Mouse (Mus musculus): ENCODE measurements around the gene Bod1. TPM values are rescaled to one million over a fixed set of nuclear protein-coding genes. Genes with fewer than 3 reads are reported as not detected.

The Bod1 gene
- total RNA-seq (2014; rRNA removed) = 33.4 and 36.8 TPM in 2 replicates
- polyA plus RNA-seq (2012; rRNA removed) = 27.8 and 34.4 TPM in 2 replicates

GRCm38 (mm10) chr11:31671354-31672169 is at the start of gene Bod1:
Bod1 (minus strand) TSS chr11:31671885.
- Histone ChIP-seq H3K9ac (ENCODE audit: low read depth, low read length) (peak within 1 kb of the TSS; percentile 97), H3K27me3 (ENCODE audit: control insufficient read depth, insufficient read depth, low read length) (no peaks in the 10 kb centered on the region), H3K36me3 (ENCODE audit: control insufficient read depth, insufficient read depth, low read length) (peaks cover 6% of the 10 kb centered on the region; the same call in 1 of the 2 replicates), H3K79me2 (ENCODE audit: control insufficient read depth, insufficient read depth, low read length) (peaks cover 5% of the 10 kb centered on the region; the same call in 1 of the 2 replicates), H3K27ac (replicated peaks; ENCODE audit: insufficient read depth, low read depth, low read length) (no peak within 1 kb of the TSS), H3K4me1 (ENCODE audit: control insufficient read depth, insufficient read depth, low read length) (peaks cover 11% of the 10 kb centered on the region), H3K4me3 (ENCODE audit: insufficient read depth, low read depth, low read length) (peak within 1 kb of the TSS; percentile 97)
- under 1% methylated on average over 73 of the region's 76 CpGs for WGBS
- TF ChIP-seq CTCF (IDR thresholded peaks at IDR 0.05; ENCODE audit: low read depth, low read length) (no peak), POLR2A (IDR thresholded peaks at IDR 0.05; ENCODE audit: extremely low read depth, insufficient read depth, low read length) (no peak)
- peak; percentile 89 for DNase-seq (ENCODE audit: extremely low read depth, low read depth, low spot score)

DNA sequence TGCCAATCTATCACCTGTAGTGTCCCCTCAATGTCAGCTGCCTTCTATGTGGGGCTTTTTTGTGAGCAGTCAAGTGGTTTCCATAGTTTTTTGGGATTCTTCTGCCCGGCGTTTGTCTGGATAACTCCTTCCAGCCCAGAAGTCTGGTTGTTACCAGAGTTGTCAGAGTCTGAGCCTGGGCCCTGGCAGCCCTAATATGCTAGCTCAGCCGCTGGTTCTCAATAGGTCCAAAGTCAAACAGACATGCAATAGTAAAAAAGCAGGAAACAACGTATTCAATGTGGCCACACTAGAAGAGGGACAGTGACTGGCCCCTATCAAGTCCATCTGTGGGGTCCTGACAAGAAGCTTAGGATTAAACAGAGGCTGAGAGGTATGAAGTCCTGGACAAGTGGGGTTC is 47.4 kb upstream of the Bod1 start:
- Histone ChIP-seq H3K36me3 (ENCODE audit: control insufficient read depth, insufficient read depth, low read length) (no peaks in the 10 kb centered on the region), H3K79me2 (ENCODE audit: control insufficient read depth, insufficient read depth, low read length) (no peaks in the 10 kb centered on the region), H3K9ac (ENCODE audit: low read depth, low read length) (no peak overlapping the region), H3K27ac (replicated peaks; ENCODE audit: insufficient read depth, low read depth, low read length) (peak overlapping the region; percentile 49), H3K27me3 (ENCODE audit: control insufficient read depth, insufficient read depth, low read length) (no peaks in the 10 kb centered on the region), H3K4me3 (ENCODE audit: insufficient read depth, low read depth, low read length) (no peak overlapping the region), H3K4me1 (ENCODE audit: control insufficient read depth, insufficient read depth, low read length) (peaks cover 22% of the 10 kb centered on the region)
- TF ChIP-seq POLR2A (IDR thresholded peaks at IDR 0.05; ENCODE audit: extremely low read depth, insufficient read depth, low read length) = no peak
- TF ChIP-seq CTCF (IDR thresholded peaks at IDR 0.05; ENCODE audit: low read depth, low read length) = no peak
- 59% methylated on average over 4 of the region's 4 CpGs for WGBS
- peak; percentile 51 for DNase-seq (ENCODE audit: extremely low read depth, low read depth, low spot score)

DNA sequence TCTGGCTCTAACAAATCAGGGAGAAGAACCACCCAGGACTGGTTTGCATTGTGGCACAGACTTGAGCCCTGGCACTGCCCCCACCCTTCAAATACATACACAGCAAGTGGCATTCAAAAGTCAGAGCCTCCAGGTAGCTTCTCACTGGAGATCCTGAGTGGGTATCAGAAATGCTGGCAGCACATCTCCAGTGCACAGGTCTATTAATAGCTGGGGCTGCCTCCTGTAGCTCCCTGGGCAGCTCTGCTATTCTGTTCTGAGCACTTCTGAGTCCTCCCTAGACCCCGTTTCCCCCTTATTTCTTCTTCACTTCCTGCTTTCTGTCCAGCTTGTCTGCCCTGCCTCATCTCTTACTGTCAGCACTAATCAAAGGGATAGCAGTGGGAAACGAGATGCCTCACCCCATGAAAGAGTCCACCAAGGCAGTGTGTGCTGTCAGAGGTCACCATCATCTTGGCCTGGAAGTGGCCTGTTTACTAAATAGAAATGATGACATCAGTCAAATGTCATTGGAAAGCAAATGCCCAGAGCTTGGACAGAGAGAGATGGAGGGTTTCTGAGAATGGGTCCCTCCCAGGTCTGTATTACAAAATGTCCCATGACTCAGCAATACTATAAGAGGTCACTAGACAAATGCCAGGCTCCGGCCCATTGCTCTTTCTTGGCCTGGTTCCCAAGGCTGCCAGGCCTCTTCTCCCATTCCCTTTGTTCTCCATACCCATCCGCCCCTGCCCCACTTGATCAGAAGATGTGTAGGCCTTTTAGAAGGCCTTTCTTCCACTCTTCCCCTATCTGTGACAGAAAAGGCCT is 46.4 kb upstream of the Bod1 start:
- DNase-seq (ENCODE audit: extremely low read depth, low read depth, low spot score) = peak; percentile 90
- Histone ChIP-seq H3K27ac (replicated peaks; ENCODE audit: insufficient read depth, low read depth, low read length) (peak overlapping the region; percentile 49), H3K79me2 (ENCODE audit: control insufficient read depth, insufficient read depth, low read length) (no peaks in the 10 kb centered on the region), H3K27me3 (ENCODE audit: control insufficient read depth, insufficient read depth, low read length) (no peaks in the 10 kb centered on the region), H3K36me3 (ENCODE audit: control insufficient read depth, insufficient read depth, low read length) (no peaks in the 10 kb centered on the region), H3K4me3 (ENCODE audit: insufficient read depth, low read depth, low read length) (no peak overlapping the region), H3K4me1 (ENCODE audit: control insufficient read depth, insufficient read depth, low read length) (peaks cover 26% of the 10 kb centered on the region), H3K9ac (ENCODE audit: low read depth, low read length) (no peak overlapping the region)
- WGBS = 42% methylated on average over 4 of the region's 4 CpGs
- TF ChIP-seq CTCF (IDR thresholded peaks at IDR 0.05; ENCODE audit: low read depth, low read length) = no peak
- TF ChIP-seq POLR2A (IDR thresholded peaks at IDR 0.05; ENCODE audit: extremely low read depth, insufficient read depth, low read length) = no peak

DNA sequence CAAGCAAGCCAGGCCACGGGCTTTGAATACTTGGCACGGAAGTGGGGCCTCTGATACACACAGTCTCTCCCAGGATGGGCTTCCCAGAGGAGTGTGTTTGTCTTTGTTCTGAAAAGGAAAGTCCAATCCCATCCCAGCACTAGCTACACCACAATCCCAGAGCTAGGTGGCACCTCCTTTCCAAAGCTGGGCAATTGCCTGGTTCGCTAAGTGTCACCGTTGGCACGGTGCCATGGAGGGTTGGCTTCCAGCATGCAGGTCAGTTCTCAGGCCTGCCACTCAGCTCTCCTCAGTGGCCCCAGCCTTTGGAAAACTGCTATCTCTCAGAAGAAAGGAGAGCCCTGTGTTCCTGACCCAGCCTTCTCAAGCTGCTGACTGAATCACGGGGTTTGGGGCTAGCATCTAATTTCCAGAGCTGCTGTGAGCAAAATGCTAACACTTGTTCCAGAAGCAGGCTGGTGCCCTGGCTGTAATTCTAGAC is 42.0 kb upstream of the Bod1 start:
- H3K27ac ChIP-seq (replicated peaks; ENCODE audit: insufficient read depth, low read depth, low read length) = peak overlapping the region; percentile 11; the same call in 1 of the 2 replicates

GRCm38 (mm10) chr11:31713116-31713515 is 41.4 kb upstream of the Bod1 start:
- H3K79me2 ChIP-seq (ENCODE audit: control insufficient read depth, insufficient read depth, low read length) = no peaks in the 10 kb centered on the region
- TF ChIP-seq CTCF (IDR thresholded peaks at IDR 0.05; ENCODE audit: low read depth, low read length) = no peak
- no peak for TF ChIP-seq POLR2A (IDR thresholded peaks at IDR 0.05; ENCODE audit: extremely low read depth, insufficient read depth, low read length)
- H3K36me3 ChIP-seq (ENCODE audit: control insufficient read depth, insufficient read depth, low read length) = no peaks in the 10 kb centered on the region
- no peaks in the 10 kb centered on the region for H3K27me3 ChIP-seq (ENCODE audit: control insufficient read depth, insufficient read depth, low read length)
- DNase-seq (ENCODE audit: extremely low read depth, low read depth, low spot score) = no peak
- H3K4me1 ChIP-seq (ENCODE audit: control insufficient read depth, insufficient read depth, low read length) = peaks cover 11% of the 10 kb centered on the region
- no peak overlapping the region for H3K9ac ChIP-seq (ENCODE audit: low read depth, low read length)
- 64% methylated on average over 8 of the region's 8 CpGs for WGBS
- peak overlapping the region; percentile 17 for H3K27ac ChIP-seq (replicated peaks; ENCODE audit: insufficient read depth, low read depth, low read length)
- H3K4me3 ChIP-seq (ENCODE audit: insufficient read depth, low read depth, low read length) = no peak overlapping the region

More for the DNA sequence above, 42.0 kb upstream of the Bod1 start:
- peak; percentile 93 for DNase-seq (ENCODE audit: extremely low read depth, low read depth, low spot score)
- TF ChIP-seq CTCF (IDR thresholded peaks at IDR 0.05; ENCODE audit: low read depth, low read length) (peak; percentile 79), POLR2A (IDR thresholded peaks at IDR 0.05; ENCODE audit: extremely low read depth, insufficient read depth, low read length) (no peak)
- Histone ChIP-seq H3K9ac (ENCODE audit: low read depth, low read length) (no peak overlapping the region), H3K4me3 (ENCODE audit: insufficient read depth, low read depth, low read length) (no peak overlapping the region), H3K36me3 (ENCODE audit: control insufficient read depth, insufficient read depth, low read length) (no peaks in the 10 kb centered on the region), H3K79me2 (ENCODE audit: control insufficient read depth, insufficient read depth, low read length) (no peaks in the 10 kb centered on the region), H3K27me3 (ENCODE audit: control insufficient read depth, insufficient read depth, low read length) (no peaks in the 10 kb centered on the region), H3K4me1 (ENCODE audit: control insufficient read depth, insufficient read depth, low read length) (peaks cover 15% of the 10 kb centered on the region)
- 6% methylated on average over 6 of the region's 6 CpGs for WGBS
